Mouse (Mus musculus) cortical plate, adult 2 months (tissue): ENCODE data around the gene Ms4a6b. TPM values are rescaled to one million over a fixed set of nuclear protein-coding genes. Genes with fewer than 3 reads are reported as not detected.
"Not testable (repeated sequence)": the region's sequence is repeated elsewhere in the genome, so short reads cannot be mapped to it uniquely, and the experiment has no call there.

Experiments
- H3K27ac ChIP-seq: fragments of 200-500 bp; 2 replicates; pipeline ENCODE4 v1.5.1; 2012; ENCODE audit warnings: low read length, control low read depth, inconsistent platforms; ENCODE audit not compliant: insufficient read depth
- H3K4me1 ChIP-seq: fragments of 200-500 bp; 2 replicates; pipeline ENCODE4 v1.6.1; 2011; ENCODE audit warnings: low read length; ENCODE audit not compliant: control insufficient read depth, insufficient read depth
- H3K4me3 ChIP-seq: fragments of 200-500 bp; 2 replicates; pipeline ENCODE4 v1.5.1; 2011; ENCODE audit warnings: mild to moderate bottlenecking, low read length, control low read depth; ENCODE audit not compliant: insufficient read depth
- CTCF ChIP-seq: fragments of 200-500 bp; IDR thresholded peaks from 2 replicates; pipeline ENCODE4 v1.5.1; 2011; ENCODE audit warnings: mild to moderate bottlenecking, control low read depth, low read length; ENCODE audit not compliant: insufficient read depth; ENCODE audit errors: extremely low read depth
- POLR2A ChIP-seq: fragments of 200-500 bp; IDR thresholded peaks from 2 replicates; pipeline ENCODE4 v1.6.1; 2011; ENCODE audit warnings: mild to moderate bottlenecking, low read length, control low read depth; ENCODE audit not compliant: insufficient read depth; ENCODE audit errors: extremely low read depth
- polyA plus RNA-seq: library from polyadenylated mRNA; depleted of rRNA; stranded (reverse); fragments of >200 nt; gene quantifications from 2 replicates; pipeline ENCODE4 v1.2.3, GENCODE M21; 2012

Ms4a6b gene
- polyA plus RNA-seq, 1 experiment = 2.2 TPM

DNA sequence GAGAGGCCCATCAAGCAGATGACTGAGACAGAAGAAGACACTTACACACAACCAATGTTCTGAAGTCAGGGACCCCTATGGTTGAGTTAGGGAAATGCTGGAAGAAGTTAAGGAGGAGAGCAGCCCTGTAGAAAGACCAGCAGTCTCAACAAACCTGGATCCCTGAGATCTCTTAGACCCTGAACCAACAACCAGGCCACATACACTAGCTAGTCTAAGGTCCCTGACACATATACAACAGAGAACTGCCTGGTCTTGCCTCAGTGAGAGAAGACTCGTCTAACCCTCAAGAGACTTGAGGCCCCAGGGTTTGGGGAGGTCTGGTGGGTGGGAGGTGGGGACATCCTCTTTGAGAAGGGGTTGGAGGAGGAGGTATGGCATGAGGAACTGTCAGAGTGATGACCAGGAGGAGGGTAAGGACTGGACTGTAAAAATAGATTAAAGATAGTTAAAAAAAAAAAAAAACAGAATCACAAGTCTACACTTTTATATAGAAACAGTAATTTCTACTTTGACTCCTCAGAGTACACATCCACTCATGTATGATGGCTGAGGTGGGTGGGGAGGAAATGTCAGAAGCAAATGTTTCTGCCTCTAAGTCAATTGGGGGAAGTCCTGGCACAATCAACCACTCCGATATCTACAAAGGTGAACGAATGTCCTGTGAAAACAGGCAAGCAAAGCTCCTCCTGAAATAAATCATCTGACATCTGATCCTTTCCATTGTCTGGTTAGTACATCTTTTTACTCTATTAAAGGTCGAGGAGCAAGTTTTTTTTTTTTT is 24.7 kb upstream of the Ms4a6b start:
- no peak overlapping the region for H3K27ac ChIP-seq
- H3K4me1 ChIP-seq = no peaks in the 10 kb centered on the region
- TF ChIP-seq CTCF (no peak), POLR2A (no peak)
- no peak overlapping the region for H3K4me3 ChIP-seq

DNA sequence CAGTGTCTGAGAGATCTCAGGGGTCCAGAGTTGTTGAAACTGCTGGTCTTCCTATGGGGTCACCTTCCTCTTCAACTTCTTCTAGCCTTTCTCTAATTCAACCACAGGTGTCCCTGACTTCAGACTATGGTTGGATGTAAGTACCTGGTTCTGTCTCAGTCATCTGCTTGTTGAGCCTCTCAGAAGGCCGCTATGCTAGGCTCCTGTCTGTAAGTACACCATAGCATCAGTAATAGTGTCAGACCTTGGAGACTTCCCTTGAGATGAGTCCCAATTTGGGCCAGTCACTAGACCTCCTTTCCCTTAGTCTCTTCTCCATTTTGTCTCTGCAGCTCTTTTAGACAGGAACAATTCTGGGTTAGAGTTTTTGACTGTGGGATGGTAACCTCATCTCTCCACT is 23.6 kb upstream of the Ms4a6b start:
- H3K27ac ChIP-seq = no peak overlapping the region
- TF ChIP-seq CTCF (no peak), POLR2A (no peak)
- no peak overlapping the region for H3K4me3 ChIP-seq
- H3K4me1 ChIP-seq = no peaks in the 10 kb centered on the region

DNA sequence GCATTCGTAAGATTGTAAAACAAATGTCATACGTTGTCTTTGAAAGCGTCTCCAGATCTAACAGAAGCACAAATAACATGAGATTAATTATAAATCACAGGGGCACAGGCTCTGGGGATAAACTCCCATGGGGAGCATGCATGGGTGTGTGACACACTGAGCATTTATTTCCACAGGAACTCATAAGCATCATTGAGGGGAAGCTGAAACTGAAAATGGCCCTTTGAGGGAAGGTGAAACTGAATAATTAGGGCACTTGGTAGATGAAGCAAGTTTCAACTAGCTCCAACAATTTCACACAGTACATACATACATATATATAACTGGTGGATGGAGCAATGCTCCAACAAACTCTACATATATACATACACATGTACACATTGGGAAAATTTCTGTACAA is 21.8 kb upstream of the Ms4a6b start:
- TF ChIP-seq CTCF (no peak), POLR2A (no peak)
- no peak overlapping the region for H3K4me3 ChIP-seq
- no peaks in the 10 kb centered on the region for H3K4me1 ChIP-seq
- H3K27ac ChIP-seq = no peak overlapping the region

DNA sequence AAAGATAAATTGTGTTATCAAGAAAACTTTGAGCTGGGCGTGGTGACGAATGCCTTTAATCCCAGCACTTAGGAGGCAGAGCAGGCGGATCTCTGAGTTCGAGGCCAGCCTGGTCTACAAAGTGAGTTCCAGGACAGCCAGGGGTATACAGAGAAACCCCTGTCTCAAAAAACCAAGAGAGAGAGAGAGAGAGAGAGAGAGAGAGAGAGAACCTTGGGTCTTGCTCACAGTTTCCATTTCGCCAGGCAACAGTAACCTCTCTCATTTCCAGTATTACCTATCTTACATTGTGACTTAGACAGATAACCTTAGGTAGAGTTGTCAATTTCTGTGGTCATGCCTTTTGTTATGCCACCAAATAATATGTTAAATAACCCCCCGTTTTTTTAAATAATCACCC is 20.0 kb upstream of the Ms4a6b start:
- Histone ChIP-seq H3K4me3 (no peak overlapping the region), H3K27ac (no peak overlapping the region), H3K4me1 (no peaks in the 10 kb centered on the region)
- no peak for TF ChIP-seq POLR2A
- no peak for TF ChIP-seq CTCF

DNA sequence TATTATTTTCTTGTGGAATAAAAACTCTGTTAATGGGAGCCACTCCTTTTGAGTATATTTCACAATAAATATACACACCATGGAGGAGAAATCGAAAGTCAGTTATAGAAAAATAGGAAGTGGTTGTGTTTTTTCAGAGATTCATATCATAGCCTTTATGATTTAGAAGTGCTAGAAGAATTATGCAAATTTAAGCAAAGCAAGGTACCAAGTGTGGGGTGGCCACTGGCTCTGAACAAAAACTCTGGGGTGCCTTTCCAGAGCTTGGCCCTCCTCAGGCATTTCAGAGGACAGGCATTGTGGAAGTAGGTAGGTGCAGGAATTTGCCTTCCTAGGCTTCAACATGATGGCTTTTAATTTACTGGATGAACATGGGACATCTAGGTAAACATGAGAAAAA is 19.0 kb upstream of the Ms4a6b start:
- not testable (repeated sequence) for H3K4me3 ChIP-seq, H3K4me1 ChIP-seq

DNA sequence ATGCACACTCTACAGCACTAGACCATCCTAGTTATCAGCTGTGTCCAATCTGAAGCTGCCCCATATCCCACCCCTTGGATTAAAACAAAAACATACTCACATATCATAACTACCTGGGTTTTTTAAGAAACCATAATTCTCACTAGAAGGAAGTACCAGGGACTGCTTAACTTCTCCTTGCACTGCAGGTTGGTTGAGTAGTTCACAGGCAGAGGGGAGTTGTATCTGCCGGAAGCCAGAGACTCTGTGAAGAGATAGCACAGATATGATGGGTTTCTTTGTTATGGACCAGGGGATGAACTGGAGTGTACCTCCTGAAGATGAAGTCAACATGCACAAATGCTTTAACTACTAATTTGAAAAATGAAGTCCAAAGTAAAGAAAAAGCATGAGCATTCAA is 15.5 kb upstream of the Ms4a6b start:
- TF ChIP-seq POLR2A (no peak), CTCF (no peak)
- Histone ChIP-seq H3K4me1 (no peaks in the 10 kb centered on the region), H3K4me3 (no peak overlapping the region), H3K27ac (no peak overlapping the region)

More for the DNA sequence above, 19.0 kb upstream of the Ms4a6b start:
- not testable (repeated sequence) for H3K27ac ChIP-seq

DNA sequence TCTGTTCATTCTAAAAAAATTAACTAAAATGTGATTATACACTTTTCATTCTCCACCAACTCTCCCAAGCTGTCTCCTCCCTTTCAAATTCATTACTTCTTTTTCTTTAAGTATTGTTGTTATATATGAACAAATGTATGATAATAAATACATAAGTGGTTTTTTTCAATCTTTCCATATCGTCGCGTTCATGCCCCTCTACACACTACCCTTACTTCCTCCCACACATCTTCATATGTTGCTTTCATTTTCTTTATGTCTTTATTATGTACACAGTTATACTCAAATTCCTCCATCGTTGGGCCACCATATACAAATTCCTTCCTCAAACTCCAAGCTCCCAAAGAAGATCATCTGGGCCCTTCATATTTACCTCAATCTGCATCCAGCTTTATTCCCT is 15.0 kb upstream of the Ms4a6b start:
- H3K4me3 ChIP-seq = no peak overlapping the region
- no peaks in the 10 kb centered on the region for H3K4me1 ChIP-seq
- H3K27ac ChIP-seq = no peak overlapping the region
- TF ChIP-seq POLR2A (no peak), CTCF (no peak)

DNA sequence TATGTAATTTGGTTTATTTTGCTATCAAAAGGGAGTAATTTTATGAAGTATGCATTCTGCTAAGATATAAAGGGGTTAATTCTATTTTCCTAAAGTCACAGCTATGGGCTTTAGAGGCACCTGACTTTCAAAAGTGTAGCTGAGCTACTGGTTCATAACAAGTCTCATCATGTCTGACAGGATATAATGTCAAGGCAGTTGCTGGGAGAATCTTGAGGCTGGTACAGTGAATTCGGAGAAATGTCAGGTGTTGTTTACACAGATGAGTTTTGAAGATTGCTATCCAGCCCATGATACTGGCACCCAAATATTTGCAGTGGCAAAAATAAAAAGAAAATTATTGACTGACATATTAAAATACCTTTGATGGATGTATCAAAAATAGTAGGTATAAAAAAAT is 11.5 kb upstream of the Ms4a6b start:
- Histone ChIP-seq H3K4me1 (no peaks in the 10 kb centered on the region), H3K4me3 (no peak overlapping the region), H3K27ac (no peak overlapping the region)
- TF ChIP-seq POLR2A (no peak), CTCF (no peak)

DNA sequence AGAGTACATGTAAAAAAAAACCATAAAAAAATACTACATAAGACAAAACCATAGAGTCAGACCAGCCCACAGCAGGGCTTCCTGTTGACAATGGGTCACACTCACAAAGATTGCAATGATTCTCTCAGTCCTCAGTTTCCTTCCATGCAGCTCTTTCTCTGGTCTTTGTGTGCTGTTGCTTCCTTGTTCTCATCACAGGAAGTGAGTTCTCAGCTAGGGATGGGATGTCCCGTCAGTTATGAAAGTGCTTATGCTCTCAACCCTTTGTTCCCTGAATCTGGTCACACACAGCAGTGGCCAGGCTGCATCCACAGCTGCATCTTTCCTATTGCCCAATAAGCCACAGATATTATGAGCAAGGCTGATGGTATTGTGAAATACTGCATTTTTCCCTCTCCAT is 2.9 kb upstream of the Ms4a6b start:
- TF ChIP-seq POLR2A (no peak), CTCF (no peak)
- no peaks in the 10 kb centered on the region for H3K4me1 ChIP-seq
- H3K4me3 ChIP-seq = no peak overlapping the region
- H3K27ac ChIP-seq = no peak overlapping the region

DNA sequence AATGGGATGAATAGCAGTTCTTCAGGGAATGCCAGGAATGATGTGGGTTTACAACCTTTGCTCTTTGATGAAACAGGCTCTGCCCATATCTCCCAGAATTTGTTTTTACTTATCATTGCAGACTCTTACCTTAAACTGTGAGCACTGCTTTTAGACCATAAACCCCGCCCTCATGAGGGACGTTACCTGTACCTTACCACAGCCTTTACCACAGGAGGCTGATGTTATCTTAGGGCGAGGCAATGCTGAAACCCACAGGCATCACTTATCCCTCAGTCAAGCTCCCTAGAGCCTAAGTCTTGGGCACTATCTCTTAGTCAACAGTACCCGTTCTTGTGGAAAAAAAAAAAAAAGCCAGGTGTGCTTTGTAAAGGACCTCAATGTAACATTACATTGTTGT is 533 bp downstream of the Ms4a6b start:
- Histone ChIP-seq H3K4me1 (no peaks in the 10 kb centered on the region), H3K4me3 (no peak overlapping the region), H3K27ac (no peak overlapping the region)
- TF ChIP-seq POLR2A (no peak), CTCF (no peak)

DNA sequence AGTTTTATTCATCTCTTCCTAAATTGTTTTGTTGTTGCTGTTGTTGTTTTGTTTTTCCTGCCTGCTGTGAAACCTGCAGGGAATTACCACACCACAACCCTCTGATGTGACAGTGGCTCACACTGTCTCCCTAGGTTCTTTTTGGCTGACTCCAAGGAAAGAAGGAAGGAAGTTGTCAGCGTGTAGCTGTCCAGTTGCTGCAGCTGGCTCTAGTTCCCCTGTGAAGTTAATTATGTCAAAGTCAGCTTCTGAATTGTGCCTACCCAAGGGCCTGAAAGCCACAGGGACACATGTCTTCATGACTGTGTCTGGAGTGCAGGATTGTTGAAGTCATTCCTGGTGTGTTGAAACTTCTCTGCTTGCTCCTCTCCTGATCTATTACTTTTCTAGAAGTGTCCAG is 1.1 kb downstream of the Ms4a6b start:
- not testable (repeated sequence) for H3K27ac ChIP-seq, H3K4me1 ChIP-seq, H3K4me3 ChIP-seq

DNA sequence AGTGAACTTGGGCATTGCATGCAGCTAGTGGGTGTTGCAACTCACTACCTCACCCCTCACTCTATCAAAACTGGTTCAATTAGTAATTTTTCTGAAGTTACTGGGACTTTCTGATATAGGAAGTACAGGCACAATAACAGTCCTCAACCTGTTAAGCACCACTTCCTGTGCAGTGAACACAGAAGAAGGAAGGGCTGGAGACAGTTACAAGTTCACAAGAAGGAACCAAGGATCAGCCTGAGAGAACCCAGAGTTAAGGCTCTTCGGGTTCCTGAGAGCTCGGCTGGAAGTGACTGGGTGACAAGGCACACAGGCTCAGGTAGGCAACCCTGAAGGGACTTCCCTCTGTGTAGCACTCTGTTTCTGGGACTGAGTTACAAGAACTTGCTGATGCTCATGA is 2.0 kb downstream of the Ms4a6b start:
- H3K4me3 ChIP-seq, H3K27ac ChIP-seq, H3K4me1 ChIP-seq: not testable (repeated sequence)
